Comparison of ENCODE assay signal across 8 mouse cellular contexts in the genomic region with DNA sequence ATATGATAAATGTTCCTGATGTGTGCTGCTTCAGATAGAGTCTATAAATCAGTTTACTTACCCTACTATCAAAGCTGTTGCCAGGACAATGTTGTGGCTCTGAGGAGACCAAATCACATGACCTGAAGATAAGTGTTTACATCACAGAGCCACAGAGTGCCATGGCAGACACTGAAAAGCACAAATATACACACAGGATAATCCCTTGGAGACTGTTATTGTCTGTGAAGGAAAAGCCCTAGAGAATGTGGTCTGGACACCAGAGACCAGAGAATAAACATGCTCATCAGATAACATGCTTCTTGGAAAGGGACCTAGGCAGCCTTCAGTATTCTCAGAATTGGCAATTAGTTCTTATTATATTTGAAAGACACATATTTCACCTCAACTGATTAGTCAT.
A peak's percentile ranks its signal among the peaks of the same experiment; 100 is the strongest.
DNase-seq lines count a peak whose midpoint lies in the region; ATAC-seq lines count a peak whose summit lies in the region.

No protein-coding gene starts in this region.

- no peak overlapping the region for H3K9ac ChIP-seq in heart, embryonic 13.5 days

- no peaks in the 10 kb centered on the region for H3K36me3 ChIP-seq in heart, embryonic 13.5 days

- intact Hi-C loops in heart, postnatal 14 days (cut with DNase I): loop anchor here (5.0 kb wide), 1 partner anchor 148 kb away; the partner anchor contains the start of gene Klf6
- intact Hi-C loops in left cerebral cortex, postnatal 36 days (cut with DNase I): loop anchor here (5.0 kb wide), 1 partner anchor 148 kb away; the partner anchor contains the start of gene Klf6

- DNase-seq in heart, postnatal 14 days: no peak
- DNase-seq in CD4-positive helper T cell, adult 2 months (ENCODE audit: low read depth, low spot score): peak; percentile 59
- peak; percentile 43 for DNase-seq in lung, postnatal 25 days (ENCODE audit: low spot score)
- DNase-seq in layer of hippocampus, postnatal 36 days: no peak
- no peak for DNase-seq in thymus, postnatal 10 days (ENCODE audit: low spot score in 2 of 2)
- DNase-seq in left cerebral cortex, postnatal 36 days (ENCODE audit: low spot score in 2 of 2): no peak

- no peaks in the 10 kb centered on the region for H3K9me3 ChIP-seq in heart, embryonic 13.5 days

- H3K4me3 ChIP-seq in heart, embryonic 13.5 days: no peak overlapping the region

- no peaks in the 10 kb centered on the region for H3K27me3 ChIP-seq in heart, embryonic 13.5 days (replicated peaks)

- no peak for ATAC-seq in heart, embryonic 13.5 days (ENCODE audit: extremely low read depth, insufficient number of reproducible peaks, low FRiP score, low TSS enrichment)
- ATAC-seq in common myeloid progenitor, adult 5-6 weeks (replicated peaks; ENCODE audit: low read depth, poor library complexity, severe bottlenecking): peak; percentile 22; the same call in 1 of the 2 replicates

- peak overlapping the region; percentile 57; the same call in 1 of the 2 replicates for H3K4me2 ChIP-seq in heart, embryonic 13.5 days

- H3K4me1 ChIP-seq in heart, embryonic 13.5 days: peaks cover 5% of the 10 kb centered on the region

- peak overlapping the region; percentile 65; the same call in 1 of the 2 replicates for H3K27ac ChIP-seq in heart, embryonic 13.5 days (replicated peaks)

Comparison
In these comparisons a context has a peak if more than half of its experiments do, and no peak if none do; other contexts are left out.
1. DNase-seq: peak in CD4-positive helper T cell, adult 2 months (single experiment) and lung, postnatal 25 days (single experiment); none in heart, postnatal 14 days (0 of 2), layer of hippocampus, postnatal 36 days (0 of 2), thymus, postnatal 10 days (0 of 2) and left cerebral cortex, postnatal 36 days (0 of 2).